Mouse (Mus musculus) thymus, adult 2 months (tissue): ENCODE data around the gene Ntmt1. TPM values are rescaled to one million over a fixed set of nuclear protein-coding genes. Genes with fewer than 3 reads are reported as not detected.

ENCODE experiments used
- DNase-seq: peaks from one replicate; pipeline ENCODE4 v3.0.0; 2021
- H3K27ac ChIP-seq: fragments of 200-500 bp; 2 replicates; pipeline ENCODE4 v1.5.1; 2012; ENCODE audit warnings: low read length, control low read depth; ENCODE audit not compliant: control insufficient read depth, insufficient read depth
- H3K27me3 ChIP-seq: fragments of 200-500 bp; 2 replicates; pipeline ENCODE4 v1.6.1; 2012; ENCODE audit warnings: mild to moderate bottlenecking, low read length, moderate library complexity, mixed read lengths; ENCODE audit not compliant: control insufficient read depth, insufficient read depth
- H3K36me3 ChIP-seq: fragments of 200-500 bp; 2 replicates; pipeline ENCODE4 v1.6.1; 2012; ENCODE audit warnings: mild to moderate bottlenecking, low read length, moderate library complexity; ENCODE audit not compliant: control insufficient read depth, insufficient read depth
- H3K4me1 ChIP-seq: fragments of 200-500 bp; replicated peaks from 2 replicates; pipeline ENCODE4 v1.6.1; 2012; ENCODE audit warnings: low read length; ENCODE audit not compliant: control insufficient read depth, insufficient read depth
- H3K4me3 ChIP-seq: fragments of 200-500 bp; 2 replicates; pipeline ENCODE4 v1.5.1; 2012; ENCODE audit warnings: mild to moderate bottlenecking, low read length, control low read depth, moderate library complexity; ENCODE audit not compliant: control insufficient read depth, insufficient read depth
- CTCF ChIP-seq: fragments of 200-500 bp; IDR thresholded peaks from 2 replicates; pipeline ENCODE4 v1.5.1; 2012; ENCODE audit warnings: mild to moderate bottlenecking, control low read depth, low read length, moderate library complexity, borderline replicate concordance; ENCODE audit not compliant: control insufficient read depth, poor library complexity, insufficient read depth; ENCODE audit errors: extremely low read depth
- POLR2A ChIP-seq: fragments of 200-500 bp; IDR thresholded peaks from 2 replicates; pipeline ENCODE4 v1.6.1; 2012; ENCODE audit warnings: mild to moderate bottlenecking, low read length, control low read depth, moderate library complexity; ENCODE audit not compliant: control insufficient read depth, poor library complexity, insufficient read depth; ENCODE audit errors: extremely low read depth
- WGBS: fragments of 180-500 bp; shearing (Covaris S2); methylation state at CpG from one replicate; pipeline ENCODE4 v1.1.7; 2018; 5-methylcytosine and 5-hydroxymethylcytosine counted together
- polyA plus RNA-seq: library from polyadenylated mRNA; depleted of rRNA; stranded (reverse); fragments of >200 nt; gene quantifications from 2 replicates; pipeline ENCODE4 v1.2.3, GENCODE M21; 2012; rRNA removed

The Ntmt1 gene
- polyA plus RNA-seq, 1 experiment: 33.9 TPM

GRCm38 (mm10) chr2:30857076-30857475 is 49.5 kb downstream of the Ntmt1 start:
- no peak for DNase-seq
- Histone ChIP-seq H3K27me3 (no peaks in the 10 kb centered on the region), H3K4me3 (no peak overlapping the region), H3K36me3 (no peaks in the 10 kb centered on the region), H3K4me1 (no peaks in the 10 kb centered on the region), H3K27ac (no peak overlapping the region)
- 84% methylated on average over 6 of the region's 6 CpGs for WGBS
- TF ChIP-seq POLR2A (no peak), CTCF (no peak)

GRCm38 (mm10) chr2:30859782-30860181 is 52.2 kb downstream of the Ntmt1 start:
- DNase-seq: no peak
- Histone ChIP-seq H3K27ac (no peak overlapping the region), H3K4me3 (no peak overlapping the region), H3K36me3 (no peaks in the 10 kb centered on the region), H3K4me1 (no peaks in the 10 kb centered on the region), H3K27me3 (0 out of 2 replicates have a peak, but pooled peaks cover 1% of the 10 kb centered on the region)
- 82% methylated on average over 5 of the region's 5 CpGs for WGBS
- TF ChIP-seq POLR2A (no peak), CTCF (no peak)

GRCm38 (mm10) chr2:30862081-30862480 is 54.5 kb downstream of the Ntmt1 start:
- TF ChIP-seq POLR2A: no peak
- no peak for TF ChIP-seq CTCF
- no peak overlapping the region for H3K27ac ChIP-seq
- H3K4me1 ChIP-seq: no peaks in the 10 kb centered on the region
- 75% methylated on average over 4 of the region's 4 CpGs for WGBS
- no peak for DNase-seq
- H3K27me3 ChIP-seq: peaks cover 4% of the 10 kb centered on the region; the same call in 1 of the 2 replicates
- H3K36me3 ChIP-seq: no peaks in the 10 kb centered on the region
- no peak overlapping the region for H3K4me3 ChIP-seq

- Histone ChIP-seq H3K27ac (no peak overlapping the region), H3K4me3 (no peak overlapping the region), H3K4me1 (no peaks in the 10 kb centered on the region), H3K36me3 (no peaks in the 10 kb centered on the region), H3K27me3 (peaks cover 4% of the 10 kb centered on the region; the same call in 1 of the 2 replicates)
- 81% methylated on average over 9 of the region's 9 CpGs for WGBS
- DNase-seq: no peak
- no peak for TF ChIP-seq CTCF
- TF ChIP-seq POLR2A: no peak
Measured at GRCm38 (mm10) chr2:30863574-30863973, 55.9 kb downstream of the Ntmt1 start.

- Histone ChIP-seq H3K27ac (no peak overlapping the region), H3K4me1 (no peaks in the 10 kb centered on the region), H3K27me3 (peaks cover 4% of the 10 kb centered on the region; the same call in 1 of the 2 replicates), H3K4me3 (no peak overlapping the region), H3K36me3 (no peaks in the 10 kb centered on the region)
- 6% methylated on average over 35 of the region's 35 CpGs for WGBS
- no peak for DNase-seq
- TF ChIP-seq POLR2A (no peak), CTCF (no peak)
Measured at GRCm38 (mm10) chr2:30864968-30865381, 57.3 kb downstream of the Ntmt1 start.

- Histone ChIP-seq H3K4me3 (no peak overlapping the region), H3K4me1 (no peaks in the 10 kb centered on the region), H3K27ac (no peak overlapping the region), H3K36me3 (no peaks in the 10 kb centered on the region), H3K27me3 (peaks cover 4% of the 10 kb centered on the region; the same call in 1 of the 2 replicates)
- 74% methylated on average over 3 of the region's 3 CpGs for WGBS
- no peak for DNase-seq
- TF ChIP-seq POLR2A (no peak), CTCF (no peak)
Measured at GRCm38 (mm10) chr2:30865426-30865825, 57.8 kb downstream of the Ntmt1 start.

- Histone ChIP-seq H3K27me3 (no peaks in the 10 kb centered on the region; the same call in 1 of the 2 replicates), H3K4me1 (no peaks in the 10 kb centered on the region), H3K36me3 (no peaks in the 10 kb centered on the region), H3K4me3 (no peak overlapping the region), H3K27ac (no peak overlapping the region)
- no peak for DNase-seq
- 80% methylated on average over 8 of the region's 8 CpGs for WGBS
- TF ChIP-seq POLR2A: no peak
- no peak for TF ChIP-seq CTCF
Measured at GRCm38 (mm10) chr2:30870863-30871262, 63.2 kb downstream of the Ntmt1 start.

Other genes starting within 250 kb of the Ntmt1 start
- gene Cstad, start 212.8 kb upstream of the Ntmt1 start, polyA plus RNA-seq: 1.7 and 2.9 TPM in 2 replicates
- 4.0 and 5.2 TPM in 2 replicates for gene 1700001O22Rik, start 4.2 kb upstream of the Ntmt1 start, polyA plus RNA-seq
- 97.6 and 103 TPM in 2 replicates for gene Asb6, start 22.5 kb downstream of the Ntmt1 start, polyA plus RNA-seq
- 2.2 and 2.5 TPM in 2 replicates for gene Prrx2, start 27.1 kb downstream of the Ntmt1 start, polyA plus RNA-seq
- gene Ptges, start 122.0 kb downstream of the Ntmt1 start, polyA plus RNA-seq: 10.1 and 12.3 TPM in 2 replicates
- 35.5 and 41.7 TPM in 2 replicates for gene Tor1b, start 145.1 kb downstream of the Ntmt1 start, polyA plus RNA-seq
- gene Tor1a, start 160.1 kb downstream of the Ntmt1 start, polyA plus RNA-seq: 61.1 and 65.7 TPM in 2 replicates
- 29.8 and 37.9 TPM in 2 replicates for gene BC005624, start 174.4 kb downstream of the Ntmt1 start, polyA plus RNA-seq
- gene Usp20, start 174.5 kb downstream of the Ntmt1 start, polyA plus RNA-seq: 21.0 and 24.9 TPM in 2 replicates